Mouse (Mus musculus) embryonic facial prominence, embryonic 15.5 days (tissue): ENCODE measurements at regions not wholly inside any gene's neighbourhood (a gene's known extent, or its start where the extent isn't known, plus 50 kb on each side); places are given as distances from the start of the nearest gene placed in this dataset.

Source experiments
- ATAC-seq: fragments of 200-750 bp; cut with Nextera tagmentation; 2 replicates; pipeline ENCODE4 v1.8.0; 2017; ENCODE audit warnings: low read depth, moderate TSS enrichment; ENCODE audit not compliant: insufficient number of reproducible peaks, low FRiP score, low TSS enrichment
- H3K27ac ChIP-seq: fragments of 300-500 bp; sonication (generic); replicated peaks from 2 replicates; pipeline ENCODE4 v1.5.1; 2015; ENCODE audit warnings: mild to moderate bottlenecking, inconsistent platforms
- H3K27me3 ChIP-seq: fragments of 300-500 bp; sonication (generic); 2 replicates; pipeline ENCODE4 v1.6.1; 2015; ENCODE audit warnings: inconsistent platforms
- H3K36me3 ChIP-seq: fragments of 300-500 bp; sonication (generic); 2 replicates; pipeline ENCODE4 v1.6.1; 2015; ENCODE audit warnings: mild to moderate bottlenecking, inconsistent platforms
- H3K4me1 ChIP-seq: fragments of 300-500 bp; sonication (generic); 2 replicates; pipeline ENCODE4 v1.6.1; 2015; ENCODE audit warnings: inconsistent platforms
- H3K4me2 ChIP-seq: fragments of 300-500 bp; sonication (generic); replicated peaks from 2 replicates; pipeline ENCODE4 v1.6.1; 2015; ENCODE audit warnings: mild to moderate bottlenecking, inconsistent platforms
- H3K4me3 ChIP-seq: fragments of 300-500 bp; sonication (generic); replicated peaks from 2 replicates; pipeline ENCODE4 v1.5.1; 2015; ENCODE audit warnings: mild to moderate bottlenecking, inconsistent platforms
- H3K9ac ChIP-seq: fragments of 300-500 bp; sonication (generic); 2 replicates; pipeline ENCODE4 v1.6.1; 2015; ENCODE audit warnings: inconsistent platforms
- H3K9me3 ChIP-seq: fragments of 300-500 bp; sonication (generic); replicated peaks from 2 replicates; pipeline ENCODE4 v1.6.1; 2016; ENCODE audit warnings: inconsistent platforms
- WGBS: fragments of 180-500 bp; shearing (Covaris S2); methylation state at CpG from one replicate; pipeline ENCODE4 v1.1.7; 2015; 5-methylcytosine and 5-hydroxymethylcytosine counted together

DNA sequence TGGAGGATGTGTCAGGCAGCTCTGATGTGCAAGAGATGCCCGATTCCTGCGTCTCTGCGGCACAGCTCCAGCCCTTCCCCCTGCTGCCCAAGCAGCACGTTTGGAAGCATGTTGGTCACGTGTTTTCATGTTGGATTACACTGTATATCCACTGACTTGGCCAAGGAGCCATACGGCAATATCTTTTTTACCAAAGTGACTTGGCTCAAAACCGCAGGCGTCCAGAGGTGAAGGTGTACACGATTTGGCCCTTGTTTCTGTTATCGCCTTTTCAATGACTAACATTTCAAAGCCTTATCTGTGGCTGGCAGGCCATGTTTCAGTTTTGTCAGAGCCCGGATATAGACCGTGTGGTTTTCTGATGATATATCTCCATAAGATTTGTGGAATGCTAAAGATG is 173.2 kb downstream of the Tbx18 start:
- H3K4me2 ChIP-seq: no peak overlapping the region
- 61% methylated on average over 12 of the region's 12 CpGs for WGBS
- no peak for ATAC-seq

DNA sequence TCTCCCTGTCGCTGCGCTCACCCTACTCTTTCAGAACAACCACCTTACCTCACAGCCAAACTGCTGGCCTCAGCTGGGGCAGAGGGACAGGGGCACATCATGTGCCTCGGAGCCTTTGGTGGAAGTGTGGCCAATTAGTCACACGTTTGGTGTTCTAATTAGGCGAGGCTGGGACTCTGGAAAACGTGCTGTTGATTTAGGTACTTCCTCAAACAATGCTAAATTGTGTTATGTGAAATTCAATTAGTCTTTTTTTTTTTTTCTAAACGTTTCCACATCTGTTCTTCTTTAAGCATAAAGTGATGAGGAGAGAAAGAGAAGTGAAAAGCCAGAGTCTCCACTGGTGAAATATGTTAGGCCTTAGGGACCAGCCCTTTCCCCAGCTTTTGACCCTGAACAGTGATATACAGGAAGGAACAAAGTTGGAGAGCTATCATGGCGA is 174.1 kb downstream of the Tbx18 start:
- H3K27ac ChIP-seq: no peak overlapping the region
- no peak for ATAC-seq
- no peaks in the 10 kb centered on the region for H3K27me3 ChIP-seq
- H3K4me2 ChIP-seq: 0 out of 2 replicates have a peak overlapping the region, but pooled peaks have one; percentile 17
- WGBS: 18% methylated on average over 8 of the region's 8 CpGs
- no peak overlapping the region for H3K9ac ChIP-seq
- no peak overlapping the region for H3K4me3 ChIP-seq
- no peaks in the 10 kb centered on the region for H3K36me3 ChIP-seq
- no peaks in the 10 kb centered on the region for H3K9me3 ChIP-seq
- peaks cover 6% of the 10 kb centered on the region; the same call in 1 of the 2 replicates for H3K4me1 ChIP-seq

More for the DNA sequence above, 173.2 kb downstream of the Tbx18 start:
- Histone ChIP-seq H3K9me3 (no peaks in the 10 kb centered on the region), H3K36me3 (no peaks in the 10 kb centered on the region), H3K4me3 (no peak overlapping the region), H3K27ac (no peak overlapping the region), H3K9ac (no peak overlapping the region), H3K27me3 (no peaks in the 10 kb centered on the region), H3K4me1 (peaks cover 6% of the 10 kb centered on the region; the same call in 1 of the 2 replicates)

DNA sequence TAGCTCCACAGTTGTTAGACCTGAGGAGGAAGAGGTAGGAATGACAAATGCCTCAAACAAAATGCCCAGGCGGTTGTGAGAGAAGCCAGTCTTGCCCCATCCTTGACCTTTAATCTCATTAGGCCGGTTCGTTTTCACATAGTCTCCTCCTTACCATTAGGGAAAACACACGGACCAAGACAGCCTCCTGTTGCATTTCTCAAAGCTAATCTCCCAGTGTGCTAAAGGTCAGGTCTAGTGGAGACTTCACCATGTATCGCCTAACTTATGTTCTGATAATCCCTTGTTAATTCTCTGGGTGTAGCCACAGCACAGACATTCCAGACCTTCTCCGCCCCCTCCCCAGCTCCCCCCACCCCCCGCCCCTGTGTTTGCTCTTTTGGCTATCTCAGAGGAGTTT is 174.5 kb downstream of the Tbx18 start:
- no peaks in the 10 kb centered on the region for H3K27me3 ChIP-seq
- 0 out of 2 replicates have a peak overlapping the region, but pooled peaks have one; percentile 17 for H3K4me2 ChIP-seq
- H3K9ac ChIP-seq: no peak overlapping the region
- no peaks in the 10 kb centered on the region for H3K36me3 ChIP-seq
- no peak overlapping the region for H3K4me3 ChIP-seq
- H3K4me1 ChIP-seq: peaks cover 6% of the 10 kb centered on the region; the same call in 1 of the 2 replicates
- H3K9me3 ChIP-seq: no peaks in the 10 kb centered on the region
- 14% methylated on average over 7 of the region's 7 CpGs for WGBS
- H3K27ac ChIP-seq: no peak overlapping the region
- ATAC-seq: no peak

DNA sequence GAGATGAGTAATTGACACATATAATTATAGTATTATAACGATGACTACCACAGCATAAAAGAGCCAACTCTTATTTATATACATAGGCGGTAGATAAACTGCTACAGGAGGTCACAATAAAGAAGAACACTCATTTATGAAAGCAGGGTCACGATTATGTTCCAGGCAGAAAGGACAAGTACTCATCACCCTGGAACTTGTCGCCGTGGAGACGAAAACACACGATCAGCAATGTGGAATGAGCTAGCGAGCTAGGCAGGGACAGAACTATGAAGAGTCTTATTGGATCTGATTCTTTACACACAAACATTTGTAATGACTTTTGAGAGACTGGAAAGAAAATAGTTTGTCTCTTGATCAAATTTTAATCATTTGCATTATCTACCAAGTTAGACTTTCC is 197.9 kb downstream of the Tbx18 start:
- ATAC-seq: no peak
- Histone ChIP-seq H3K4me1 (no peaks in the 10 kb centered on the region), H3K4me2 (no peak overlapping the region), H3K9me3 (no peaks in the 10 kb centered on the region), H3K9ac (no peak overlapping the region), H3K27ac (no peak overlapping the region), H3K36me3 (no peaks in the 10 kb centered on the region), H3K4me3 (no peak overlapping the region), H3K27me3 (no peaks in the 10 kb centered on the region)
- WGBS: 80% methylated on average over 8 of the region's 8 CpGs

DNA sequence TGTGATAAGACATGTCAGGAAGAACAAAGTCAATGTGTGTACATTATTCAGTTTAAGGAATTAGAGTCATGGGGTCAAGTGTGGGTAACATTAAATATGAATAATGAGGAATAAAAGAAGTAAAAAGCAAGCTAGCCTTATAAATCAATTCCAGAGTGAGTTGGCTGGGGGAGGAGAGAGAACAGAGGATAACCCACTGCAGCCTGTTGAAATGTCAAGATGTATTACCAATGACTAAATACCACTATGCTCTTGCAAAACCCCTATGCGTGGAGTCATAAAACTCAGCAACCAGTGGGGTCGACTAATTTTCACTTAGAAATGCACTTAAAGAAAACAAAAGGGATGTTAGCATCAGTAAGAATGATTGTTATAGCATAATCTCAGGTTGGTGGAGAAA is 201.2 kb downstream of the Tbx18 start:
- 62% methylated on average over 2 of the region's 2 CpGs for WGBS
- Histone ChIP-seq H3K27me3 (no peaks in the 10 kb centered on the region), H3K4me2 (no peak overlapping the region), H3K36me3 (no peaks in the 10 kb centered on the region), H3K27ac (no peak overlapping the region), H3K4me3 (no peak overlapping the region), H3K4me1 (no peaks in the 10 kb centered on the region), H3K9ac (no peak overlapping the region), H3K9me3 (no peaks in the 10 kb centered on the region)
- no peak for ATAC-seq

DNA sequence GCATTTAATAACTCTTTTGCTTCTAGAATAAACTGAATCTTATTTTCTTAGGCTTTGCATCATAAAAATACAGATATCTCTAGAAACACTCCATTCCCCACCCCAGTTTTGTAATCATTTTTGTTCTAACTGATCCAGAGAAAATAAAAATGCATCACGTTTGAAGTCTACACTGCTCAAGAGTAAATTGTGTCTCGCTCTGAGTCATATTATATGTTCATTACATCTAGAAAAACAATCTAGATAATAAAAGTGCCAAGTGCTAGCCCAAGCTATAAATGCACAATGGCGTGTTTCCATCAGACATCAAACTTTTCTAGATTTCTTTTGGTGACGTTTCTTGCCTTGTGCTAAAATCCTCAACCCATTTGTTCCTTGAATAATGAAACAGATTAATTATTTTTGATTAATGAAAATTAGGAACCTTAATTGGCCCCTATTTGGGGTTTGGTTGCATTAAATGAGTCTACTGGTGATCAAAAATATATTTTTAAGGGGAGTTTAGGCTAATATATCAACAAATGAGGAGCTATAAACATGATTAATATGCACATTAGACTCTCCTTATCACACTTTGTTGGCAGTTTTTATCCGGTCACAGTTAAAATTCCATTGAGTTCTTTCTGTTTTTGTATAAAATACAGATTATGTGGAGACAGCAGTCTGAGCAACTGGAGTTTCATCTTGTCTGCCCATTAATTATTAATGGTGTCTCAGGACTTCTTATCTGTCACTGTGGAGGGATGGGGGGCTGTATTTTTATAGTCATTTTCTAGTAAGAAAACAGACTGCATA is 206.0 kb downstream of the Tbx18 start:
- Histone ChIP-seq H3K27me3 (no peaks in the 10 kb centered on the region), H3K27ac (no peak overlapping the region), H3K4me1 (no peaks in the 10 kb centered on the region), H3K9ac (no peak overlapping the region), H3K4me2 (no peak overlapping the region), H3K9me3 (no peaks in the 10 kb centered on the region), H3K4me3 (no peak overlapping the region), H3K36me3 (no peaks in the 10 kb centered on the region)
- 84% methylated on average over 5 of the region's 5 CpGs for WGBS
- no peak for ATAC-seq

DNA sequence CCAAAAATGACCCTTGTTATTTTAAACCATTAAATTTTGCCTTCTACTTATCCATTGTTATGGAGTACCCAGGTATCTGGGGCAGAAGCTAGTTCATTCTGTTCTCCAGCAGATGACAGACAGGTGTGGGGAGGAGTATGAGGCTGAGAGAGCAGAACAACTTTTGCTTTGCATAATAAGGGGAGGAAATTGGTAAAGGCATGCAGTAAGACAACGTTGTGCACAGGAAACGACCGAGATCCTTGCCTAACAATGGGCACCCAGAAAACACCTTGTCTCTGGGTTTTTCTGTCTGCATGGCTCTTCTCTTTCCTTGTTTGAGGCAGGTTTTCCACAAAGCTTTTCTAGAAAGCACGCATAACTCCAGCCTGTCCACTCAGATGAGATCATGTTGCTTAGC is 220.4 kb downstream of the Tbx18 start:
- H3K27ac ChIP-seq: no peak overlapping the region
- H3K4me1 ChIP-seq: no peaks in the 10 kb centered on the region
- H3K9me3 ChIP-seq: no peaks in the 10 kb centered on the region
- no peaks in the 10 kb centered on the region for H3K36me3 ChIP-seq
- H3K4me2 ChIP-seq: no peak overlapping the region
- no peak overlapping the region for H3K4me3 ChIP-seq
- 57% methylated on average over 4 of the region's 4 CpGs for WGBS
- H3K9ac ChIP-seq: no peak overlapping the region
- ATAC-seq: no peak
- H3K27me3 ChIP-seq: no peaks in the 10 kb centered on the region

DNA sequence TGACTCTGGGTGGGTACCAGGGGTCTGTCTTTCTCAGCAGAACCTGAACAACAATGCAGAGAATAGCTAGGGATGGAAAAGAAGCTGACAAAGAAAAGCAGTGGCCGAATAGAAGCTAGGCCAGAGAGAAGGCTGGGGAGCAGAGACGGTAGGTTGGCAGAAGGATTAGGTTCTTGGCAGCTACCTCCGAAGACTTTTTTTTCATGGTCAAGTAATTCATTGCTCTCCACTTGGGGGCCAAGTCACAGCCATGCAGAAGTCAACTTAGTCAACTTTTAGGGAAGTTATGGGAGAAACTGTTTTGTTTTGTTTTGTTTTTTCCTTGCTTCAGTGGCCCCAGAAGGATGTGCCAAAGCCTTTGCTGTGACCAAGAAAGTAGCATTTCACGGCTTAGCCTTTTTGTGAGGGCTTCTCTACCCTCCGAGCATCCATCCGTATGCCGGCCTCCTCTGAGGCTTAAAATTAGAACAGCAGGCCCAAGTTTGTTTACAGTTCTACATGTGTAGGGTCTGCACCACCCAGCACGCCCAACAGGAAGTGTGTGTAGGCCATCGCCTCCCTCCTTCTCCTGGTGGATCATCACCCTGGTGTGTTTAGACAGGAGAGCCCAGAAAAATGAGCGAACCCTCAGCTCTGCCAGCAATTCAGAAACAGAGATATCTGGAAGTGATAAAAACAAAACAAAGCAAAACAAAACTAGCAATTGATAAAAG is 226.2 kb downstream of the Tbx18 start:
- Histone ChIP-seq H3K27ac (no peak overlapping the region), H3K4me1 (no peaks in the 10 kb centered on the region), H3K9ac (no peak overlapping the region), H3K9me3 (no peaks in the 10 kb centered on the region), H3K27me3 (no peaks in the 10 kb centered on the region), H3K4me2 (no peak overlapping the region), H3K36me3 (no peaks in the 10 kb centered on the region), H3K4me3 (no peak overlapping the region)
- WGBS: 65% methylated on average over 10 of the region's 10 CpGs
- ATAC-seq: no peak

DNA sequence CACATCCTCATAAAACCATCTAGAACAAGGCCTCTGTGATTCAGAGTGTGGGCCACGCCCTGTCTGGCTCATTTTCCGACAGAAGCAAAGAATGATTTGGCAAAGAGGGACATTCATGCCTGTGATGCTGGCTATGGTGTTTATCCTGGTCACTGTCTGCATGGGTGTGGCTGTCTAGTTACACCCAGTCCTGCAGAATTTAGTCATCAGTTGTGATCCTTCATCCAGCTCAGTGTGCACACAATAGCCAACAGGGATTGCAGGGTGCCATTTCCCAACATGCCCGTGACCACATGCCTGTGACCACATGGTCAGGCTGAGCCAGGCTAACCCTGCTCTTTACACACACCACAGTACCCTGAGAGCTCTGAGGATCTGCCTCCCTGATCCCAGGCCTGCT is 208.8 kb upstream of the Cep162 start:
- 75% methylated on average over 3 of the region's 3 CpGs for WGBS
- H3K4me2 ChIP-seq: no peak overlapping the region
- H3K9me3 ChIP-seq: no peaks in the 10 kb centered on the region
- H3K36me3 ChIP-seq: no peaks in the 10 kb centered on the region
- peak; percentile 15; the same call in 1 of the 2 replicates for ATAC-seq
- H3K27ac ChIP-seq: no peak overlapping the region
- H3K4me3 ChIP-seq: no peak overlapping the region
- H3K4me1 ChIP-seq: no peaks in the 10 kb centered on the region
- no peaks in the 10 kb centered on the region for H3K27me3 ChIP-seq
- H3K9ac ChIP-seq: no peak overlapping the region

DNA sequence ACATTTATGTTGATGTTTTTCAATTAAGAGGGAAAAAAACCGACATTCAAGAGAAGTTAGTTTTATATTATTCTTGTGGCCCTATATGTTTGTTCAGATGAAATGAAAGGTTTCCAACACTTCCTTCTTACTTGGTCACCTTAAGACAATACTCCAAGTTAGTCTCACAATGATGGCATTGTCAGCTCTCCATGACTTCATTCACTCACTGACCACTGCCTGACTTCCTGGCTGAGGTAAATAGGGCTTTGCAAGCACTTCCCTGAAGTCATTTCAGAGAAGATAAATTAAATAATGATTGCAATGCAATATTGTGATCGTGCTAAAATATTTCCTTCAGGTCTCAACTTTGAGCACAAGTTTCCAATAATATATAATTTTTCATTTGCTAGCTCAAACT is 197.9 kb upstream of the Cep162 start:
- ATAC-seq: no peak

DNA sequence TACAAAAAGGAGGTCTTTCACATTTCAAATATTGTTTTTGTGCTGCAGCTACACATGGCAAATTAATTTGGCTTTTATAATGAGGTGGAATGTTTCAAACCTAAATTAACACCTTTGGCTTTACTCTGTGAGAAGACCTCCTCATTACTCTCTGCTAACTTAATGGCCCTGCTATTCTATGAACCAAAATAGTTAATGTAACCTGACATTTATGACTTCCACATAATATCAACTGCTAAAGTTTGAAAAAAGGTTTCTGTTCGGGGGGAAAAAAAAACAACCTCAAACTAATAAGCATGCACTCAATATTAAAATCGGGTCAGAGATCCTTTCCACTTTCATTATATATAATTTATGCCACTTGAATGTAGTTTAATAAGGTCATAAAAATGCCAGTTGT is 197.2 kb upstream of the Cep162 start:
- Histone ChIP-seq H3K36me3 (no peaks in the 10 kb centered on the region), H3K4me1 (no peaks in the 10 kb centered on the region), H3K9ac (no peak overlapping the region), H3K4me2 (no peak overlapping the region), H3K27me3 (no peaks in the 10 kb centered on the region), H3K27ac (no peak overlapping the region), H3K9me3 (no peaks in the 10 kb centered on the region), H3K4me3 (no peak overlapping the region)
- WGBS: 69% methylated on average over 2 of the region's 2 CpGs
- no peak for ATAC-seq

More for the DNA sequence above, 197.9 kb upstream of the Cep162 start:
- H3K4me3 ChIP-seq: no peak overlapping the region
- H3K9me3 ChIP-seq: no peaks in the 10 kb centered on the region
- WGBS: 65% methylated on average over 2 of the region's 2 CpGs
- H3K27me3 ChIP-seq: no peaks in the 10 kb centered on the region
- no peak overlapping the region for H3K4me2 ChIP-seq
- H3K36me3 ChIP-seq: no peaks in the 10 kb centered on the region
- no peak overlapping the region for H3K27ac ChIP-seq
- no peaks in the 10 kb centered on the region for H3K4me1 ChIP-seq
- H3K9ac ChIP-seq: no peak overlapping the region
